Mouse (Mus musculus): ENCODE results near the gene Setd4.

- TF ChIP-seq ZMIZ1 (IDR thresholded peaks at IDR 0.05; ENCODE audit: low read depth, low read length), result no peak
- no peak for TF ChIP-seq CTCF (conservative IDR thresholded peaks at IDR 0.05 in 1 of 2, IDR thresholded peaks at IDR 0.05 in 1 of 2; ENCODE audit: low read depth in 2 of 2, low read length in 2 of 2)
- TF ChIP-seq USF1 (IDR thresholded peaks at IDR 0.05; ENCODE audit: low read depth, low read length), result no peak
- TF ChIP-seq MAZ (IDR thresholded peaks at IDR 0.05; ENCODE audit: low read depth, low read length), result no peak
- no peak for TF ChIP-seq KAT2A (IDR thresholded peaks at IDR 0.05; ENCODE audit: insufficient replicate concordance, low read length)
Observed at GRCm38 (mm10) chr16:93558499-93558898, 45.4 kb downstream of the Setd4 start.

Measured in CH12.LX (cell line).